Mouse (Mus musculus) ES-E14 (cell line): ENCODE results near the gene Gm44973.
"Not testable (repeated sequence)": the region's sequence is repeated elsewhere in the genome, so short reads cannot be mapped to it uniquely, and the experiment has no call there.

ENCODE experiments used
- CHD2 ChIP-seq: IDR thresholded peaks from 2 replicates; pipeline ENCODE4 v1.6.1; 2014; ENCODE audit warnings: mild to moderate bottlenecking, low read depth, low read length, inconsistent platforms
- HCFC1 ChIP-seq: IDR thresholded peaks from 2 replicates; pipeline ENCODE4 v1.6.1; 2012; ENCODE audit warnings: low read length, inconsistent platforms, borderline replicate concordance; ENCODE audit not compliant: insufficient read depth
- MAFK ChIP-seq: IDR thresholded peaks from 2 replicates; pipeline ENCODE4 v1.6.1; 2014; ENCODE audit warnings: mild to moderate bottlenecking, low read depth, low read length, inconsistent platforms; ENCODE audit not compliant: insufficient read depth
- ZC3H11A ChIP-seq: IDR thresholded peaks from 2 replicates; pipeline ENCODE4 v1.6.1; 2012; ENCODE audit warnings: low read depth, mild to moderate bottlenecking, inconsistent platforms, low read length, borderline replicate concordance

DNA sequence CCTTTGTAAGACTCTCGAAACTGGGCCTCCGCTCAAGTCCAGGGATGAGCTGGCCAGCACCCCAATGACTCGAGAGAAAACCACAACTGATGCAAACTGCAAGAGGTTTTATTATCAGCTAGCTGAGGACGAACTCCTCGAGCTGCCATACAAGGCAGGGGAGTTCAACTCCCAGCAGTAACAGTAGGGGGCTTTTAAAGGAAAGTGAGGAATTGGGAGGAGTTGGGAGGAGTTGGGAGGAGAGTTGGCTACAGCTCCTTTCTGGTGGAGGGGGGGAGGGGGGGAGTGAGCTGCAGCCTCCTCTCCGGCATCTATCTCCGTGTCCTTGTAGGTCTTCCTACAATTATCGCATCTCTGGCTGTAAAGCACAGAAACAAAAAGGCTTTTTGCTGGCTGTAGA is 12.4 kb upstream of the Gm44973 start:
- TF ChIP-seq ZC3H11A, MAFK, CHD2, HCFC1: not testable (repeated sequence)
